Mouse (Mus musculus): ENCODE measurements at regions not wholly inside any gene's neighbourhood (a gene's known extent, or its start where the extent isn't known, plus 50 kb on each side); places are given as distances from the start of the nearest gene placed in this dataset.

DNA sequence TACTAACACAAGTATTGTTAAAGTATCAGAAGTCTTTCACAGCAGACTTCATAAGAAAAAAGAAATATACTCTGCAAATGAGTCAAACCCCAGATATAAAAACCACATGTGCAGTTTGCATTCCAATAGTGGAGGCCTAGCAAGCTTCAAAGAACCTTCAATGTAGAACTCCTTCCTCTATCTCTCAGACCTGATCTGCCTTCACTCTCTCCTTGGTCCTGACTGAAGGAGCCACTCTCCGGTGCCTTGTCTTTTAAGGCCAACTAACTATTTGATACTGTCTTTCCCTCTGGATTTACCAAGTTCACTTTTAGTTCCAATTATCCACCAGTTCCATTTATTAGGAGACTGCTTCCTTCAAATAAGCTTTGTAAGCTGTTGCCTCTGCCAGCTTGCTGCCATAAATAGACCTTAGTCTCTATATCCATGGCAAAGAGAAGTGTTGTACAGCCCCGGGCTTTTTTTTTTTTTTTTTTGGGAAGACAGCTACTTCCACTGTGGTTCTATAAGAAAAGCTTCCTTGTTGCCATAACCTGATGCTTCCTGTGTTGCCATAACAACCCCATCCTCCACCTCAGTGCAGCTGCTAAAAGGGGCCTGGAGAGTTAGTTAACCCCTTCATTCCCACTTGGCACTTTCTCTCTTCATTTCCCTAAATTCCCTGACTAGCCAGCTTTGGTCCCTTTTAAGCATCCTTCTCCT, 266.5 kb upstream of the Tbl1xr1 start:
- no peaks in the 10 kb centered on the region for H3K27me3 ChIP-seq (ENCODE audit: control insufficient read depth in 1 of 2, insufficient read depth in 2 of 2, low read length in 2 of 2)
- H3K4me3 ChIP-seq (ENCODE audit: control insufficient read depth in 1 of 2, insufficient read depth in 1 of 2, low read depth in 2 of 2, low read length in 2 of 2), result no peak overlapping the region
- peak; percentile 10 for DNase-seq (ENCODE audit: low read depth, low spot score)
- no peaks in the 10 kb centered on the region for H3K4me1 ChIP-seq (ENCODE audit: control insufficient read depth in 1 of 2, insufficient read depth in 2 of 2, low read length in 2 of 2)
- no peaks in the 10 kb centered on the region for H3K9me3 ChIP-seq (replicated peaks; ENCODE audit: insufficient read depth, low read length)
- TF ChIP-seq E2F4 (IDR thresholded peaks at IDR 0.05; ENCODE audit: borderline replicate concordance, low read depth, low read length) (no peak), USF1 (IDR thresholded peaks at IDR 0.05; ENCODE audit: low read depth, low read length) (no peak), ELF1 (IDR thresholded peaks at IDR 0.05; ENCODE audit: low read depth, low read length) (no peak), MXI1 (IDR thresholded peaks at IDR 0.05; ENCODE audit: low read depth, low read length) (no peak), RAD21 (IDR thresholded peaks at IDR 0.05; ENCODE audit: low read depth, low read length) (no peak), EP300 (IDR thresholded peaks at IDR 0.05; ENCODE audit: low read depth in 1 of 2, low read length in 2 of 2) (no peak), KAT2A (conservative IDR thresholded peaks at IDR 0.05; ENCODE audit: low read depth, low read length) (no peak), NELFE (IDR thresholded peaks at IDR 0.05; ENCODE audit: low read depth, low read length) (no peak), SMC3 (IDR thresholded peaks at IDR 0.05; ENCODE audit: low read depth, low read length) (no peak), CHD2 (IDR thresholded peaks at IDR 0.05; ENCODE audit: low read length) (no peak), BHLHE40 (IDR thresholded peaks at IDR 0.05; ENCODE audit: borderline replicate concordance, low read depth, low read length) (no peak), TCF12 (IDR thresholded peaks at IDR 0.05; ENCODE audit: low read depth, low read length) (no peak), SIN3A (IDR thresholded peaks at IDR 0.05; ENCODE audit: low read length) (no peak), MAFK (IDR thresholded peaks at IDR 0.05; ENCODE audit: borderline replicate concordance, low read depth, low read length) (no peak), TAL1 (IDR thresholded peaks at IDR 0.05; ENCODE audit: low read length) (no peak), NRF1 (IDR thresholded peaks at IDR 0.05; ENCODE audit: insufficient read depth, low read depth, low read length, poor library complexity, severe bottlenecking) (no peak)
- no peak overlapping the region for H3K9ac ChIP-seq (ENCODE audit: control insufficient read depth, low read depth, low read length, poor library complexity, severe bottlenecking)
- no peaks in the 10 kb centered on the region for H3K79me2 ChIP-seq (ENCODE audit: control insufficient read depth, insufficient read depth, low read length, poor library complexity)
- no peak overlapping the region for H3K27ac ChIP-seq (ENCODE audit: control insufficient read depth, low read depth, low read length)
- no peaks in the 10 kb centered on the region for H3K36me3 ChIP-seq (ENCODE audit: control insufficient read depth in 1 of 2, insufficient read depth in 2 of 2, low read length in 2 of 2)

DNA sequence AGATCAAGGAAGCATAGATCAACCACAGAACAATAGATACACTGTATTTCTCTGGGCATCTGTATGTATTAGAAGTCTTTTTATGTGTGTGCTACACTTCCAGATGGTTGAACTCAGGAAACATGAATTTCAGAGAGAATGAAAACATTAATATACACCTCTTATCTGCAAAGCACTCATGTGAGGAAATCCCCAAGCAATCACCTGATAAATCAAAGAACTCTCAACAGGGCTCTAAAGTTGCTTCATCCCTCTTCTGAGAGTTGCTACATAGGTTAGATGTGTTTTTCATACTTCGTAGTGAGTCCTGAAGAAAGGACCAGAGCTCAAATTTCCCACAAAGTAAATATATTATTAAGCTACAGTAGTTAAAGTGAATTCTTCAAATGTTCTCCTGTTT, 263.1 kb upstream of the Tbl1xr1 start:
- TF ChIP-seq POLR2AphosphoS2 (IDR thresholded peaks at IDR 0.05; ENCODE audit: low read length) (no peak), CHD2 (IDR thresholded peaks at IDR 0.05; ENCODE audit: low read length) (no peak), E2F4 (IDR thresholded peaks at IDR 0.05; ENCODE audit: borderline replicate concordance, low read depth, low read length) (no peak), ZNF384 (IDR thresholded peaks at IDR 0.05; ENCODE audit: low read depth, low read length) (no peak), MEF2A (IDR thresholded peaks at IDR 0.05; ENCODE audit: extremely low read depth, insufficient replicate concordance, low read depth, low read length, poor library complexity, severe bottlenecking) (no peak), EP300 (IDR thresholded peaks at IDR 0.05; ENCODE audit: low read depth in 1 of 2, low read length in 2 of 2) (no peak), MAX (IDR thresholded peaks at IDR 0.05; ENCODE audit: low read length) (no peak), SMC3 (IDR thresholded peaks at IDR 0.05; ENCODE audit: low read depth, low read length) (no peak), TCF12 (IDR thresholded peaks at IDR 0.05; ENCODE audit: low read depth, low read length) (no peak), HCFC1 (IDR thresholded peaks at IDR 0.05; ENCODE audit: low read depth, low read length) (no peak), MYC (IDR thresholded peaks at IDR 0.05; ENCODE audit: low read depth, low read length) (no peak), USF2 (IDR thresholded peaks at IDR 0.05; ENCODE audit: borderline replicate concordance in 1 of 2, insufficient read depth in 1 of 2, low read depth in 1 of 2, low read length in 2 of 2) (no peak), ETS1 (IDR thresholded peaks at IDR 0.05; ENCODE audit: low read depth, low read length) (no peak), CHD1 (IDR thresholded peaks at IDR 0.05; ENCODE audit: low read depth, low read length) (no peak), ZMIZ1 (IDR thresholded peaks at IDR 0.05; ENCODE audit: low read depth, low read length) (no peak), TAL1 (IDR thresholded peaks at IDR 0.05; ENCODE audit: low read length) (no peak), MYB (IDR thresholded peaks at IDR 0.05; ENCODE audit: low read depth, low read length) (no peak), BHLHE40 (IDR thresholded peaks at IDR 0.05; ENCODE audit: borderline replicate concordance, low read depth, low read length) (no peak), KAT2A (conservative IDR thresholded peaks at IDR 0.05; ENCODE audit: low read depth, low read length) (no peak), POLR2AphosphoS5 (IDR thresholded peaks at IDR 0.05; ENCODE audit: borderline replicate concordance, low read depth, low read length) (no peak)
- DNase-seq (ENCODE audit: low read depth, low spot score), result no peak

More for the DNA sequence above, 263.1 kb upstream of the Tbl1xr1 start:
- H3K27me3 ChIP-seq (ENCODE audit: control insufficient read depth in 1 of 2, insufficient read depth in 2 of 2, low read length in 2 of 2), result no peaks in the 10 kb centered on the region
- H3K27ac ChIP-seq (ENCODE audit: control insufficient read depth, low read depth, low read length), result no peak overlapping the region
- no peak overlapping the region for H3K9ac ChIP-seq (ENCODE audit: control insufficient read depth, low read depth, low read length, poor library complexity, severe bottlenecking)
- no peaks in the 10 kb centered on the region for H3K36me3 ChIP-seq (ENCODE audit: control insufficient read depth in 1 of 2, insufficient read depth in 2 of 2, low read length in 2 of 2)
- no peaks in the 10 kb centered on the region for H3K4me1 ChIP-seq (ENCODE audit: control insufficient read depth in 1 of 2, insufficient read depth in 2 of 2, low read length in 2 of 2)
- H3K9me3 ChIP-seq (replicated peaks; ENCODE audit: insufficient read depth, low read length), result no peaks in the 10 kb centered on the region
- no peaks in the 10 kb centered on the region for H3K79me2 ChIP-seq (ENCODE audit: control insufficient read depth, insufficient read depth, low read length, poor library complexity)
- no peak overlapping the region for H3K4me3 ChIP-seq (ENCODE audit: control insufficient read depth in 1 of 2, insufficient read depth in 1 of 2, low read depth in 2 of 2, low read length in 2 of 2)

All from MEL (cell line).